Mouse (Mus musculus): Measurements from ENCODE around the gene Olfr60. TPM values are rescaled to one million over a fixed set of nuclear protein-coding genes. Genes with fewer than 3 reads are reported as not detected.

Gene Olfr60
- total RNA-seq (2014; rRNA removed) (not detected in 2 replicates), polyA plus RNA-seq (2012; rRNA removed) (not detected in 2 replicates)

DNA sequence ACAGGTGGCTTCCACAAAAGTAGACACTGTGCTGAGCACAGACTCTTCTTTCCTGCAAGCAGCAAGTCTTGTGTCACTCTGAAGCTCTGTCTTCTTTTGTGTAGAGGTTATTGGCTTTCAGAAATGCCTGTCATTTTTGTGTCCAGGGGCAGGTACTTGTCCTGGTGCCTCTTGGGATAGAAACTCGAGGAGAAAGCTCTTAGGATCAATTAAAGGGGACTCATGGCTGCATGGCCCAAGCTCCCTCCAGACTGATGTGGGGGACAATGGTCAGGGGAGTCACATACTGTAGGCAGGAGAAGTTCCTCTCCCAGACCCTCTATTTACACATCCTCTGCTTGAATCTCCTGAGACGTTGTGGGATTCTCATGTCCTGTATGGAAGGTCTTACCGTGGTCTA, at the start of gene Olfr60:
Gene Olfr60, minus strand, starts transcription at position 101 of the 400 bp plus-strand sequence.
- Histone ChIP-seq H3K79me2 (ENCODE audit: control insufficient read depth, insufficient read depth, low read length) (no peaks in the 10 kb centered on the region), H3K4me1 (ENCODE audit: control insufficient read depth, insufficient read depth, low read length) (no peaks in the 10 kb centered on the region), H3K36me3 (ENCODE audit: control insufficient read depth, insufficient read depth, low read length) (no peaks in the 10 kb centered on the region), H3K9ac (ENCODE audit: low read depth, low read length) (no peak within 1 kb of the TSS), H3K4me3 (ENCODE audit: insufficient read depth, low read depth, low read length) (no peak within 1 kb of the TSS), H3K27ac (replicated peaks; ENCODE audit: insufficient read depth, low read depth, low read length) (no peak within 1 kb of the TSS), H3K27me3 (ENCODE audit: control insufficient read depth, insufficient read depth, low read length) (no peaks in the 10 kb centered on the region)
- DNase-seq (ENCODE audit: extremely low read depth, low read depth, low spot score): no peak
- TF ChIP-seq POLR2A (IDR thresholded peaks at IDR 0.05; ENCODE audit: extremely low read depth, insufficient read depth, low read length) (no peak), CTCF (IDR thresholded peaks at IDR 0.05; ENCODE audit: low read depth, low read length) (no peak)
- 66% methylated on average over 3 of the region's 3 CpGs for WGBS

DNA sequence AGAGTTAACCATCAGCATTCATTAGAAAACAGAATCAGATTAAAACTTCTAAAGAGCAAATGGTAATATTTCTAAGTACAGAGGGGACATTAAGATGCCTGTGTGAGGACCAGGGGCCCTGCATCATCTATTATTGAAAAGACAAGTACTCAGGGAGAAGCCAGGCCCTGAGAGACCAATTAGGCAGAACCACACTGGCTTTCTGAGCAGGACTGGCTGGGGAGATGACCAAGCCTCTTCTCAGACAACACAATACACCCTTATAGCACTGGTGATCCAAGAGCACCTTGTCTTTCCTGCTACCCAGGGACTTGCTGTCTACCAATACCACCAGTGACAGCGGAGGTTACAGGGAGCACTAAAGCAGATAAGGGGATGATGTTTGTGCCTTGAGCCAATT, 41.3 kb upstream of the Olfr60 start, which contains the start of gene Olfr531:
Gene Olfr531, minus strand, starts transcription at position 101 of the 400 bp plus-strand sequence.
- Histone ChIP-seq H3K4me1 (ENCODE audit: control insufficient read depth, insufficient read depth, low read length) (no peaks in the 10 kb centered on the region), H3K4me3 (ENCODE audit: insufficient read depth, low read depth, low read length) (no peak within 1 kb of the TSS), H3K9ac (ENCODE audit: low read depth, low read length) (no peak within 1 kb of the TSS), H3K36me3 (ENCODE audit: control insufficient read depth, insufficient read depth, low read length) (no peaks in the 10 kb centered on the region), H3K27ac (replicated peaks; ENCODE audit: insufficient read depth, low read depth, low read length) (no peak within 1 kb of the TSS), H3K27me3 (ENCODE audit: control insufficient read depth, insufficient read depth, low read length) (no peaks in the 10 kb centered on the region), H3K79me2 (ENCODE audit: control insufficient read depth, insufficient read depth, low read length) (no peaks in the 10 kb centered on the region)
- TF ChIP-seq POLR2A (IDR thresholded peaks at IDR 0.05; ENCODE audit: extremely low read depth, insufficient read depth, low read length) (no peak), CTCF (IDR thresholded peaks at IDR 0.05; ENCODE audit: low read depth, low read length) (no peak)
- 79% methylated on average over 1 of the region's 1 CpGs for WGBS
- no peak for DNase-seq (ENCODE audit: extremely low read depth, low read depth, low spot score)

DNA sequence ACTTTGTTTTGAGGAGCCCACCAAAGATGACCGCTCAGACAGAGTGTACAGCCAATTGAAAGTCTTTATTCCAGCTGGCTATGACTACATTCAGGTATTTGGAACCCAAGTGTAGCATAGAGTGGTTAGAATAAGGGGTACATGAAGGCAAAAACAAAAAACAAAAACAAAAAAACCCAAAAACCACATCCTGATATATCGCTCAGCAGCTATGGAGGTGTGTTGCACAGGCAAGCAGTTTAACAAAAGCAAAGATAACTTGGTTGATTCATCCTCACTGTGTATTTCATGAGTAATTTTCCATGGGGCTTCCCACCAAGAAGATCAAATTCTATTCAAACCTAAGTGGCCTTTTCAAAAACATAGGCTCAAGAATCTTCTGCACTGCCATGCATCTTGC, 15.4 kb upstream of the Olfr60 start:
- H3K4me3 ChIP-seq (ENCODE audit: insufficient read depth, low read depth, low read length): no peak overlapping the region
- no peaks in the 10 kb centered on the region for H3K79me2 ChIP-seq (ENCODE audit: control insufficient read depth, insufficient read depth, low read length)
- no peak for TF ChIP-seq CTCF (IDR thresholded peaks at IDR 0.05; ENCODE audit: low read depth, low read length)
- TF ChIP-seq POLR2A (IDR thresholded peaks at IDR 0.05; ENCODE audit: extremely low read depth, insufficient read depth, low read length): no peak
- H3K27me3 ChIP-seq (ENCODE audit: control insufficient read depth, insufficient read depth, low read length): no peaks in the 10 kb centered on the region
- no peak overlapping the region for H3K9ac ChIP-seq (ENCODE audit: low read depth, low read length)
- 99% methylated on average over 2 of the region's 2 CpGs for WGBS
- H3K4me1 ChIP-seq (ENCODE audit: control insufficient read depth, insufficient read depth, low read length): no peaks in the 10 kb centered on the region
- DNase-seq (ENCODE audit: extremely low read depth, low read depth, low spot score): no peak
- no peak overlapping the region for H3K27ac ChIP-seq (replicated peaks; ENCODE audit: insufficient read depth, low read depth, low read length)
- H3K36me3 ChIP-seq (ENCODE audit: control insufficient read depth, insufficient read depth, low read length): no peaks in the 10 kb centered on the region

DNA sequence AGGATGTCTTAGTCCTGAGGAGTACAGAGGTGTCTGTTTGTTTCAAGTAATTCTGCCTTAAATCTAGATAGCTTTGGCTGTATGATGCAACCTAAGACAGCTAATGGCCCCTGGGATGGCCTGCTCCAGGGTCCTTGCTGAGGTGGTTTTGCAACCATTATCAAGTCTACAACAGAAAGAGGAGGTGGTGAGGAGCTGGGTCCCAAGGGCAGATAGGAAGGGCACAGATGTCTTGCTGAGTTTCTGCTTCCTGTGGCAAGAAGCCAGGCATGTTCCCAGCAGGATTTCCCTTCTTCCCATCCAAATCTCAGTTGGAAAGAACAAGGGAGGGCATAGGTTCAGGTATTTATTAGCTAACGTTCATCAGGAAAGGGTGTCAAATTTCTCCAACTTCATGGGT, 14.8 kb upstream of the Olfr60 start, which contains the start of gene Olfr530:
Gene Olfr530, minus strand, starts transcription at position 101 of the 400 bp plus-strand sequence.
- no peaks in the 10 kb centered on the region for H3K27me3 ChIP-seq (ENCODE audit: control insufficient read depth, insufficient read depth, low read length)
- 44% methylated on average over 1 of the region's 1 CpGs for WGBS
- no peaks in the 10 kb centered on the region for H3K4me1 ChIP-seq (ENCODE audit: control insufficient read depth, insufficient read depth, low read length)
- H3K4me3 ChIP-seq (ENCODE audit: insufficient read depth, low read depth, low read length): no peak within 1 kb of the TSS
- no peak within 1 kb of the TSS for H3K9ac ChIP-seq (ENCODE audit: low read depth, low read length)
- H3K79me2 ChIP-seq (ENCODE audit: control insufficient read depth, insufficient read depth, low read length): no peaks in the 10 kb centered on the region
- no peaks in the 10 kb centered on the region for H3K36me3 ChIP-seq (ENCODE audit: control insufficient read depth, insufficient read depth, low read length)
- no peak within 1 kb of the TSS for H3K27ac ChIP-seq (replicated peaks; ENCODE audit: insufficient read depth, low read depth, low read length)
- TF ChIP-seq CTCF (IDR thresholded peaks at IDR 0.05; ENCODE audit: low read depth, low read length): no peak
- TF ChIP-seq POLR2A (IDR thresholded peaks at IDR 0.05; ENCODE audit: extremely low read depth, insufficient read depth, low read length): no peak
- no peak for DNase-seq (ENCODE audit: extremely low read depth, low read depth, low spot score)

DNA sequence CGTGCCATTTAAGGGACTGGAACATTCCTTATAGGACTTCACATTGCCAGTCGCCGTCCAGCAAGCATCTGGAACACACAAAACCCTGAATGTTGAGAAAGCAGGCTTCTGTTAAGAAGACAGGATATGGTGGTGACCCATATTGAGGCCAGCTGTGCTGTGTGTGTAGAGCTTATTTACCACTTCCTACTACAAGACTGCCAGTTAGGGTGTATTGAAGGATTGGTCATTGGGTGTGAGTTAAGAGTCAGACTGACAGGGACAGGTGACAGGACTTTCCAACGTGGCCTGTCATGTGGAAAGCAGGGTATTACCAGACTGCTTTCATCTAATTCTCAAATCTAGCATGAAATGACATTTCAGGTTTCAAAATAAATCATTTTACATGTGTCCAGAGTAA, 12.8 kb upstream of the Olfr60 start:
- no peak overlapping the region for H3K27ac ChIP-seq (replicated peaks; ENCODE audit: insufficient read depth, low read depth, low read length)
- 69% methylated on average over 4 of the region's 4 CpGs for WGBS
- no peaks in the 10 kb centered on the region for H3K36me3 ChIP-seq (ENCODE audit: control insufficient read depth, insufficient read depth, low read length)
- no peaks in the 10 kb centered on the region for H3K79me2 ChIP-seq (ENCODE audit: control insufficient read depth, insufficient read depth, low read length)
- TF ChIP-seq POLR2A (IDR thresholded peaks at IDR 0.05; ENCODE audit: extremely low read depth, insufficient read depth, low read length) (no peak), CTCF (IDR thresholded peaks at IDR 0.05; ENCODE audit: low read depth, low read length) (no peak)
- H3K27me3 ChIP-seq (ENCODE audit: control insufficient read depth, insufficient read depth, low read length): no peaks in the 10 kb centered on the region
- no peak overlapping the region for H3K9ac ChIP-seq (ENCODE audit: low read depth, low read length)
- H3K4me3 ChIP-seq (ENCODE audit: insufficient read depth, low read depth, low read length): no peak overlapping the region
- no peaks in the 10 kb centered on the region for H3K4me1 ChIP-seq (ENCODE audit: control insufficient read depth, insufficient read depth, low read length)
- DNase-seq (ENCODE audit: extremely low read depth, low read depth, low spot score): no peak

DNA sequence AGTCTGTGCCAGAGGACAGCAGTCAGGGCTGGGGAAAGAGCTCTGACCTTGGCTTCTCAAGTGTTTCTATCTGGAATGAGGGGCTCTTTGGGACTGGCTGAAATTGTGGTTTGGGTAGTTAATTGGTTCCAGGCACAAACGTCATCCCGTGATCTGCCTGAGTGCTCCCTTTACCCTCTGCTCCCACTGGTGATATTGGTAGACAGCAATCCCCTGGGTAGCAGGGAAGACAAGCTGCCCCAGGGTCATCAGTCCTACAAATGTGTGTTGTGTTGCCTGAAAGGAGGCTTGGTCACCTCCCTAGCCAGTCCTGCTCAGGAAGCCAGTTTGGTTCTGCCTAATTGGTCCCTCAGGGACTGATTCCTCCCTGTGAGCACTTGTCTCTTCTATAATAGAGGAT, 27.8 kb downstream of the Olfr60 start, which contains the start of gene Olfr527:
Gene Olfr527, plus strand, starts transcription at position 301 of the 400 bp plus-strand sequence.
- no peaks in the 10 kb centered on the region for H3K36me3 ChIP-seq (ENCODE audit: control insufficient read depth, insufficient read depth, low read length)
- no peak within 1 kb of the TSS for H3K27ac ChIP-seq (replicated peaks; ENCODE audit: insufficient read depth, low read depth, low read length)
- no peak within 1 kb of the TSS for H3K9ac ChIP-seq (ENCODE audit: low read depth, low read length)
- H3K79me2 ChIP-seq (ENCODE audit: control insufficient read depth, insufficient read depth, low read length): no peaks in the 10 kb centered on the region
- no peak within 1 kb of the TSS for H3K4me3 ChIP-seq (ENCODE audit: insufficient read depth, low read depth, low read length)
- H3K4me1 ChIP-seq (ENCODE audit: control insufficient read depth, insufficient read depth, low read length): no peaks in the 10 kb centered on the region
- TF ChIP-seq POLR2A (IDR thresholded peaks at IDR 0.05; ENCODE audit: extremely low read depth, insufficient read depth, low read length) (no peak), CTCF (IDR thresholded peaks at IDR 0.05; ENCODE audit: low read depth, low read length) (no peak)
- no peak for DNase-seq (ENCODE audit: extremely low read depth, low read depth, low spot score)
- 83% methylated on average over 2 of the region's 2 CpGs for WGBS
- H3K27me3 ChIP-seq (ENCODE audit: control insufficient read depth, insufficient read depth, low read length): no peaks in the 10 kb centered on the region
